Mouse (Mus musculus): ENCODE measurements around the gene Tmprss11b. TPM values are rescaled to one million over a fixed set of nuclear protein-coding genes. Genes with fewer than 3 reads are reported as not detected.

Gene Tmprss11b
- polyA plus RNA-seq, 1 experiment from 2014 or later: not detected

GRCm38 (mm10) chr5:86630700-86631099, 45.5 kb downstream of the Tmprss11b start:
- Histone ChIP-seq H3K9me3 (ENCODE audit: control insufficient read depth, low read length) (no peaks in the 10 kb centered on the region), H3K4me2 (ENCODE audit: low read length) (no peak overlapping the region), H3K4me3 (ENCODE audit: low read depth, low read length) (no peak overlapping the region), H3K36me3 (ENCODE audit: control insufficient read depth, insufficient read depth, low read length) (no peaks in the 10 kb centered on the region), H3K27ac (ENCODE audit: low read depth) (no peak overlapping the region), H3K9ac (ENCODE audit: low read length) (no peak overlapping the region), H3K4me1 (replicated peaks; ENCODE audit: control insufficient read depth, insufficient read depth, low read length) (no peaks in the 10 kb centered on the region), H3K27me3 (replicated peaks; ENCODE audit: control insufficient read depth, insufficient read depth, low read length) (no peaks in the 10 kb centered on the region)
- DNase-seq (ENCODE audit: low spot score) (no peak), ATAC-seq (replicated peaks; ENCODE audit: low FRiP score, low TSS enrichment, low read depth) (no peak)
- 54% methylated on average over 2 of the region's 2 CpGs for WGBS

GRCm38 (mm10) chr5:86621778-86622177, 54.4 kb downstream of the Tmprss11b start:
- no peak for ATAC-seq (replicated peaks; ENCODE audit: low FRiP score, low TSS enrichment, low read depth)
- Histone ChIP-seq H3K9ac (ENCODE audit: low read length) (no peak overlapping the region), H3K4me2 (ENCODE audit: low read length) (no peak overlapping the region), H3K36me3 (ENCODE audit: control insufficient read depth, insufficient read depth, low read length) (no peaks in the 10 kb centered on the region), H3K27me3 (replicated peaks; ENCODE audit: control insufficient read depth, insufficient read depth, low read length) (no peaks in the 10 kb centered on the region), H3K4me1 (replicated peaks; ENCODE audit: control insufficient read depth, insufficient read depth, low read length) (no peaks in the 10 kb centered on the region), H3K9me3 (ENCODE audit: control insufficient read depth, low read length) (no peaks in the 10 kb centered on the region), H3K27ac (ENCODE audit: low read depth) (no peak overlapping the region), H3K4me3 (ENCODE audit: low read depth, low read length) (no peak overlapping the region)
- no peak for DNase-seq (ENCODE audit: low spot score)
- 68% methylated on average over 1 of the region's 1 CpGs for WGBS

Other genes with a start within 250 kb of the Tmprss11b start
- 0.17 TPM in 1 of 2 replicates, not detected in the other for gene Tmprss11a, start 207.4 kb downstream of the Tmprss11b start, polyA plus RNA-seq (2014; fragmentation: Nextera tagmentation; extraction: Ambion mirVana)
- not detected in 2 replicates for gene Tmprss11g, start 157.8 kb downstream of the Tmprss11b start, polyA plus RNA-seq (2014; fragmentation: Nextera tagmentation; extraction: Ambion mirVana)
- gene Tmprss11f, start 43.9 kb downstream of the Tmprss11b start, polyA plus RNA-seq (2014; fragmentation: Nextera tagmentation; extraction: Ambion mirVana): 0.19 TPM in 1 of 2 replicates, not detected in the other
- not detected in 2 replicates for gene Tmprss11e, start 69.5 kb upstream of the Tmprss11b start, polyA plus RNA-seq (2014; fragmentation: Nextera tagmentation; extraction: Ambion mirVana)
- 43.0 and 45.1 TPM in 2 replicates for gene Ythdc1, start 127.9 kb upstream of the Tmprss11b start, polyA plus RNA-seq (2014; fragmentation: Nextera tagmentation; extraction: Ambion mirVana)
- 104 and 105 TPM in 2 replicates for gene Ugt2b34, start 230.6 kb upstream of the Tmprss11b start, polyA plus RNA-seq (2014; fragmentation: Nextera tagmentation; extraction: Ambion mirVana)

Measured in intestine, embryonic 14.5 days (tissue).